Mouse (Mus musculus) ES-E14 (cell line): ENCODE results near the gene Pparg.

Experiments
- HCFC1 ChIP-seq: IDR thresholded peaks from 2 replicates; pipeline ENCODE4 v1.6.1; 2012; ENCODE audit warnings: low read length, inconsistent platforms, borderline replicate concordance; ENCODE audit not compliant: insufficient read depth
- MAFK ChIP-seq: IDR thresholded peaks from 2 replicates; pipeline ENCODE4 v1.6.1; 2014; ENCODE audit warnings: mild to moderate bottlenecking, low read depth, low read length, inconsistent platforms; ENCODE audit not compliant: insufficient read depth
- ZC3H11A ChIP-seq: IDR thresholded peaks from 2 replicates; pipeline ENCODE4 v1.6.1; 2012; ENCODE audit warnings: low read depth, mild to moderate bottlenecking, inconsistent platforms, low read length, borderline replicate concordance
- ZNF384 ChIP-seq: IDR thresholded peaks from 2 replicates; pipeline ENCODE4 v1.6.1; 2012; ENCODE audit warnings: low read depth, low read length, inconsistent platforms

DNA sequence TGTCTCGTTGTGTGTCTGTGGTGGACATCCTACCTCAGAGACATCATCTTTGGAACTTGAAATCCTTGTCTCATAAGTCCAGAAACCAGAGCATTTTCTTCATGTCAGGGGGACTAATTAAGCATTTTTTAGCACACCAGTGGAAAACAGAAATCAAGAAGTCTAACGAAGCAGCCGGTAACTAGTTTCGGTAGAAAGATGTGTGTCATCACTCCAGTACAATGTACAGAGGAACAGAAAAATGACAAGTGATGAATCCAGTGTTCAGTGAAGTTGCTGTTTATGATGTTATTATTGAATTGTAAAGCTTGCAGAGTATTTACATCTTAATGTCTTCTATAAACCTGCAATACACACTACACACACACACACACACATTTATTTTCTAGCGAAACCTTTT is 19.8 kb downstream of the Pparg start:
- TF ChIP-seq HCFC1 (no peak), MAFK (no peak), ZC3H11A (no peak), ZNF384 (no peak)
